Mouse (Mus musculus) heart, adult 8-10 months (tissue): ENCODE results near the gene Thap8. TPM values are rescaled to one million over a fixed set of nuclear protein-coding genes. Genes with fewer than 3 reads are reported as not detected.
"Not testable (repeated sequence)": the region's sequence is repeated elsewhere in the genome, so short reads cannot be mapped to it uniquely, and the experiment has no call there.

Source experiments
- DNase-seq: peaks from one replicate; pipeline ENCODE4 v3.0.0; 2022; ENCODE audit warnings: low spot score
- total RNA-seq, 4 experiments: library from RNA; stranded (reverse); gene quantifications; 2 replicates each; pipeline ENCODE4 v1.2.4; 2022

Gene Thap8
- total RNA-seq, result under 1 TPM in 1 of 4 experiments, not detected in 3; 0.44 TPM

DNA sequence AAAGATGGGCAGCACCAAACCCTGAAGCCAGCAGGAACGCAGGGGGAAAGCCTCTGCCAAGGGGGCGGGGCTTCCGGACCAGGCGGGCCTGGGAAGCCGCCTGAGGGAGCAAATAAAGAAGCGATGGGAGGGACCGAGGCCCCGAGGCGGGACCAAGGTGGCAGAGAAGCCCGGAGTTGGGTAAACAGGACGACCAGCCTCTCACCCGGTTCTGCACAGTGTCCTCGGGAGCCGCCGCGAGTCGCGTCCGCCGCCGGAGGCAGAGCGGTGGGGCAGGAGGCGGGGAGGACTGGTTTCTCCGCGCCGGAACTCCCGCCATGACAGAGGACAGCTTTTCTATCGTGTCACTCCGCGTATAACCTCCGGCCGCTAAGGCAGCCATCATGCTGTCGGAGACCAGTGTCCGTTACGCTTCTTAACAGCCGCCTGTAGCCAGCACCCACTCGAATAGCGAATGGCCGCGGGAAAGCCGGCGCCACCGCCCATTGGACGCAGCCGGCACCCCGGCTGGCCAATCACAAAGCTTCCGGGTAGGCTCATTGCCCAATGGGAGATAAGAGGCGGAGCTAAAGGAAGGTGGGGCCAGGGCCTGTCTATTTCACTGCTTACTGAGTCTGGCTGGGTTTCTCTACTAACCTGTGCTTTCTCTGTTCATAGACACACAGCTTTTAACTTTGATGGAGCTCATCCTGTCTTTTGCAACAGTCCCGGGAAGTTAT, at the start of gene Thap8, which contains the start of gene Wdr62:
Thap8 (plus strand) TSS at position 144 of the 719 bp plus-strand sequence.
Wdr62 (minus strand) TSS at position 469 of the 719 bp plus-strand sequence.
- peak; percentile 91 for DNase-seq

- no peak for DNase-seq
Observed at GRCm38 (mm10) chr7:30231328-30231668, 48.6 kb upstream of the Thap8 start.

- DNase-seq, result peak; percentile 98
Observed at GRCm38 (mm10) chr7:30231669-30232454, 48.0 kb upstream of the Thap8 start, which contains the start of the genes Polr2i and Tbcb. Polr2i (plus strand) TSS chr7:30231948. Tbcb (minus strand) TSS chr7:30232272.

DNA sequence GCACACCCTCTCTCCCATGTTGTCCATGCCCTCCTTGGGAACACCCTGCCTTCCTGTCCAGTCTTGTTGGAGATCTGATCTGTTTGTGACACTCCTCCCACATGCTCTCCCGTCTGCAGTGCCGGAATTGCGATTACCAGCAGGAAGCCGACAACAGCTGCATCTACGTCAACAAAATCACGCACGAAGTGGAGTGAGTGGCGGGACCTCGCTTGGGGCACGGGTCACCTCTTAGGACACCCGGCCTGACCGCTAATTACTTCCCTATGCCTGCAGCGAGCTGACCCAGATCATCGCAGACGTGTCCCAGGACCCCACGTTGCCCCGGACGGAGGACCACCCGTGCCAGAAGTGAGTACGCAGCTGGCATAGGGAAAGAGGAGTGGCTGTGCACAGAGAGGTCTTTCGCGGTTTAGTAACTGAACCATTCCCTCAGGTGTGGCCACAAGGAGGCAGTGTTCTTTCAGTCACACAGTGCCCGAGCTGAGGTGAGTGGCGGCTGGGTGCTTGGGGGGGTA, 47.2 kb upstream of the Thap8 start:
- peak; percentile 17 for DNase-seq

GRCm38 (mm10) chr7:30233387-30233786, 46.5 kb upstream of the Thap8 start:
- DNase-seq, result no peak

DNA sequence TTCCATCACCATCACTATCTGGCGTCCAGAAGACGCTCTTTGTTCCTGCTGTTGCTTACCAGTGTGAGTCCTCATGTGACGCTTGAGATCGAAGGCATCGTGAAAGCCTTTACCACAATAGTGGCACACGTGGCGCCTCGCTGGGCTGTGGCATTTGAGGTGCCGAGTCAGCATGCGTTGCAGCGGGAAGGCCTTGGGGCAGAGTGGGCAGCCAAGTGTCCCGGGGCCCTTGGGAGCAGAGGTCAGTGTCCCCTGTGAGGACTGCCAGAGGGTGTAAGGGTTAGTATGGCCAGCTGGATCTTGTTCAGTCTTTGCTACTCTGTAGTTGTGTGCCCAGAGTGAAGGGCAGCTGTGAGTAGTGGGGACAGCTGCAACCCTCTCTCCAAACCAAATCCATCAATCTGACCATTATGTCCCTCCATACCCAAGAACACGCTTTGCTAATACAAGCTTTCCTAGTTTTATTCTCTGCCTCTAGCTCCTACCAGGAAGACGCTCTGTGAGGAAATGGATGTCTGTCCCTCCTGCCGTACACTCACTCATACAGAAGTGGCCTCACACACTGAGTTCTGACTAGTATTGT, 45.5 kb upstream of the Thap8 start:
- no peak for DNase-seq

GRCm38 (mm10) chr7:30235091-30235490, 44.8 kb upstream of the Thap8 start:
- DNase-seq, result no peak

- no peak for DNase-seq
Observed at GRCm38 (mm10) chr7:30235625-30236024, 44.3 kb upstream of the Thap8 start, which contains the start of gene Ovol3. Ovol3 (minus strand) TSS chr7:30235725.

GRCm38 (mm10) chr7:30237374-30237773, 42.5 kb upstream of the Thap8 start:
- not testable (repeated sequence) for DNase-seq

- DNase-seq, result peak; percentile 3
Observed at GRCm38 (mm10) chr7:30251956-30252954, 27.6 kb upstream of the Thap8 start.

DNA sequence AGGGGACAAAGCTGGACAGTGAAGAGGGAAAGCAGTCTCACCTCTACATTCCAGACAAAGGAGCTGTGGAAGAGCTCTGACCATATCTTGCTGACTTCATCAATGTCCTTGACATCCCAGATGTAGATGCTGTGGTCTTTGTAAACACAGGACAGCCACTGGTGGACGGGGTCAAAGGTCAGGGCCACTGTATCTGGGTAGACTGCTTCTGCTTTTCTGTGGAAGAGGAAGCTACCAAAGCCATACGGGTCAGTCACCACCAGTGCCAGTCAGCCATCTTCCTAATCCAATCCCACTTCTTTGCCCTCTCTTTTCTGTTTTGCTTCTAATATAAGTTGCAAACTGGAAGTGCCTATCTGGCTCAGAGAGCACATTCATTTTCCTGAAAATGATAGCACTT, 14.9 kb upstream of the Thap8 start:
- DNase-seq, result no peak

DNA sequence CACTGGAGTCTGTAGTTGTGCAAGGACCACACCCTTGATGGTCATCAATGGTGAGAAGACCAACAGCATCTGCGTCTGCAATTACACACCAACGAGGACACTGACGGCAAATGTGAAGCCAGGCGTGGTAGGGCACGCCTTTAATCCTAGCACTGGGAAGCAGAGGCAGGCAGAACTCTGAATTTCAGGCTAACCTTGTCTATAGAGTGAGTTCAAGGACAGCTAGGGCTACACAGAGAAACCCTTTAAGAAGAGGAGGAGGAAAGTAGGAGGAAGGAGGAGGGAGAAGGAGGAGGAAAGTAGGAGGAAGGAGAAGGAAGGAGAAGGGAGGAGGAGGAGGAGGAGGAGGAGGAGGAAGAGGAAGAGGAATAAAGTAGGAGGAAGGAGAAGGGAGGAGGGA, 14.4 kb upstream of the Thap8 start:
- DNase-seq, result no peak

DNA sequence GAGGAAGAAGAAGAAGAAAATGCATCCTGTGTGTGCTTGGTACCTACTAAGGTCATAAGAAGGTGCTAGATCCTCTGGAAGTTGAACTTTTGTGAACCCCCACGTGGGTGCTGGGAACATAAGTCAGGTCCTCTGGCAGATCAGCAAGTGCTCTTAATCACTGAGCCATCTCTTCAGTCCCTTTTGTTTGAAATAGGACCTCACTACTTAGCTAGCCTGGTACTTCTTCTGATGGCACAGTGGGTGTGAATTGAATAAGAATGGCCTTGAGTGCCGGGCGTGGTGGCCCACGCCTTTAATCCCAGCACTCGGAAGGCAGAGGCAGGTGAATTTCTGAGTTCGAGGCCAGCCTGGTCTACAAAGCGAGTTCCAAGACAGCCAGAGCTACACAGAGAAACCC, 14.0 kb upstream of the Thap8 start:
- no peak for DNase-seq

DNA sequence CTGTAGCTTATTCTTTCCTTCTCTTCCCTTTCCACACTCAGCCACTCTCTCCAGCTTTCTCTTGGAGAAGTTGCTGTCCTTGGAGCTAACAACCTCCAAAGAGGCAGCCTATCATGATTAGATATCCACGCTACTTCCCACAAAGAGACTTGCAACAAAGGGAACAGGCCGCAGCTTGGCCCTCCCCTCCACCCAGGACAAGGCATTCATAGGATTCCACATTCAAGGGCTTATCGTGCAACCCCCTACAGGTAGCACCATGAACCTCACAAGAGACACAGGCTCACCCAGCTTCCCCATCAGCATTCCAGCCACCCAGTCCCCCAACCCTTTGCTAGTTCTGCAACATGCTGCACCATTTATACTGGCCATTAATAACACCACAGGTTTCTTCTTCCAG, 13.1 kb upstream of the Thap8 start:
- no peak for DNase-seq

DNA sequence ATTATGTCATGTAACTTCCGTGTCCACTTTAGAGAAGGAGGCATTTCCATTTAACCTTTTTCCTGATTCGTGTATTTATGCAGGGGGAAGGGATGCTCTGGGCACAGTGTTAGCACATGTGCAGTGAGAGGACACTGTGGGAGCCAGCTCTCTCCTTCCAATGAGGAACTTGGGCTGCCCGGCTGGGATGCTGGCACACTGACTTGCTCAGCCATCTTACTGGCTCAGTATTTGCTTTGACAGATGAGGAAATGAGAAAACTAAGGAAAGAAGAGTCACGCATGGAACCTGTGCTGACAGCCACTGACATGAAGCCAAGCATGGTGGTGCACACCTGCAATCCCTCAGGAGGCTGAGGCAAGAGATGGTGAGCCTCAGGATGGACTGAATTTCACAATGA, 10.3 kb upstream of the Thap8 start:
- no peak for DNase-seq

DNA sequence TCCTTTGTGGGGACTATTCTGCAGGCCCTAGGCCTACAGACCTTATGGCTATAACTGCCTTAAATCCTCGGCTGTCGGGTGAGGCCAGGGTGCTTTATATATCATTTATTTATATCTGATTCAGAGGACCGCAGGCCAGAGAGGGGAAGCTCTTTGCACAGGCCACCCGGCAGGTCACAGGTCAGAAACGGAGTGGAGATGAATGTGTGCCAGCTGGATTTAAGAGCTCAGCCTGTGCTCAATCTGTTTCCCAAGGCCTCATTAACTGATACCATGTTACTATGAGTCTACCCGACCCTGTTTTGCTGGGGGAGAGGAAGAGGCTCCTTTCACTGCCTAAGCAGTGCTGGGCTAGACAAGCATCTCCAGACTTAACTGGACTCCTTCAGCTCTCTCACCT, 5.5 kb upstream of the Thap8 start:
- DNase-seq, result no peak

GRCm38 (mm10) chr7:30278911-30279310, 983 bp upstream of the Thap8 start:
- no peak for DNase-seq

- no peak for DNase-seq
Observed at GRCm38 (mm10) chr7:30279536-30279935, 358 bp upstream of the Thap8 start.

- DNase-seq, result peak; percentile 91
Observed at GRCm38 (mm10) chr7:30280670-30281138, 810 bp downstream of the Thap8 start.

GRCm38 (mm10) chr7:30281522-30281921, 1.6 kb downstream of the Thap8 start:
- no peak for DNase-seq

DNA sequence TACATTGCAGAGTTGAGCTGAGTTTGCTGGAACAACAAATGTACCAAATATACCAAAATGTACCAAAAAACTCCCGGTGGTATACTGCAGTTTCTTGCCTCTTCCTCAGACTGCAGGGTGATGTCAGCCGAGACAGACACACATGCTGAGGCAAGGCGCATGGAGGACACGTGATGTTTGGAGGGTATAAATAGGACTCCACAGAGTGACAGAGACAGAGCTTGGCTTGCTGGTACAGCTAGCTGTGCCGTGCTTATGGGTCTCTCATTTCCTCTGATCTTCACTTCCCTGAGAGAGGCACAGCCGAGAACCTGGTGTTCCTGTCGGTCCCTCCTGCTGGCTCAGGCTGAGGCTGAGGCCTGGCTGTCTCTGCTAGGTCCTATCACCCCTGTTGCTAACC, 2.8 kb downstream of the Thap8 start:
- peak; percentile 36 for DNase-seq
